Mouse (Mus musculus): ENCODE results near the gene Aif1. TPM values are rescaled to one million over a fixed set of nuclear protein-coding genes. Genes with fewer than 3 reads are reported as not detected.
"Not testable (repeated sequence)": the region's sequence is repeated elsewhere in the genome, so short reads cannot be mapped to it uniquely, and the experiment has no call there.

The Aif1 gene
- polyA plus RNA-seq, 1 experiment from 2014 or later = 7.4 TPM

GRCm38 (mm10) chr17:35132174-35132560 lies 43.7 kb downstream of the Aif1 start:
- Histone ChIP-seq H3K9me3 (no peaks in the 10 kb centered on the region), H3K27ac (replicated peaks) (no peak overlapping the region), H3K27me3 (no peaks in the 10 kb centered on the region), H3K36me3 (0 out of 2 replicates have a peak, but pooled peaks cover 5% of the 10 kb centered on the region), H3K4me1 (replicated peaks) (peaks cover 25% of the 10 kb centered on the region), H3K4me2 (no peak overlapping the region), H3K4me3 (no peak overlapping the region), H3K9ac (no peak overlapping the region)
- ATAC-seq (ENCODE audit: low FRiP score, low read depth) = no peak
- WGBS = 82% methylated on average over 3 of the region's 3 CpGs

- whole genome bisulfite sequencing = 82% methylated on average over 15 of the region's 15 CpGs
These were observed 44.2 kb downstream of the Aif1 start, which contains the start of gene Apom for GRCm38 (mm10) chr17:35131500-35132173. Apom (minus strand) TSS chr17:35132050.

GRCm38 (mm10) chr17:35131038-35131437 lies 44.8 kb downstream of the Aif1 start:
- Histone ChIP-seq H3K4me2 (no peak overlapping the region), H3K27ac (replicated peaks) (no peak overlapping the region), H3K4me1 (replicated peaks) (peaks cover 24% of the 10 kb centered on the region), H3K9ac (no peak overlapping the region), H3K36me3 (0 out of 2 replicates have a peak, but pooled peaks cover 5% of the 10 kb centered on the region), H3K9me3 (no peaks in the 10 kb centered on the region), H3K4me3 (no peak overlapping the region), H3K27me3 (no peaks in the 10 kb centered on the region)
- WGBS = 90% methylated on average over 8 of the region's 8 CpGs
- ATAC-seq (ENCODE audit: low FRiP score, low read depth) = no peak

More at GRCm38 (mm10) chr17:35131500-35132173, 44.2 kb downstream of the Aif1 start, which contains the start of gene Apom:
- ATAC-seq (ENCODE audit: low FRiP score, low read depth) = no peak
- Histone ChIP-seq H3K4me3 (no peak within 1 kb of the TSS), H3K36me3 (0 out of 2 replicates have a peak, but pooled peaks cover 5% of the 10 kb centered on the region), H3K27me3 (no peaks in the 10 kb centered on the region), H3K9me3 (no peaks in the 10 kb centered on the region), H3K4me2 (no peak within 1 kb of the TSS), H3K4me1 (replicated peaks) (peaks cover 25% of the 10 kb centered on the region), H3K27ac (replicated peaks) (no peak within 1 kb of the TSS), H3K9ac (no peak within 1 kb of the TSS)

- Histone ChIP-seq H3K4me1 (replicated peaks) (peaks cover 34% of the 10 kb centered on the region), H3K36me3 (peaks cover 10% of the 10 kb centered on the region), H3K9me3 (no peaks in the 10 kb centered on the region), H3K9ac (no peak overlapping the region), H3K4me2 (no peak overlapping the region), H3K27me3 (no peaks in the 10 kb centered on the region), H3K4me3 (no peak overlapping the region), H3K27ac (replicated peaks) (no peak overlapping the region)
- ATAC-seq (ENCODE audit: low FRiP score, low read depth) = no peak
- WGBS = 64% methylated on average over 11 of the region's 11 CpGs
These were observed 46.9 kb downstream of the Aif1 start for GRCm38 (mm10) chr17:35128996-35129395.

- ATAC-seq (ENCODE audit: low FRiP score, low read depth) = no peak
- 74% methylated on average over 13 of the region's 13 CpGs for WGBS
- Histone ChIP-seq H3K4me2 (peak overlapping the region; percentile 67), H3K36me3 (peaks cover 15% of the 10 kb centered on the region), H3K9ac (peak overlapping the region; percentile 60), H3K4me3 (peak overlapping the region; percentile 54), H3K27me3 (no peaks in the 10 kb centered on the region), H3K9me3 (no peaks in the 10 kb centered on the region), H3K4me1 (replicated peaks) (peaks cover 43% of the 10 kb centered on the region), H3K27ac (replicated peaks) (peak overlapping the region; percentile 72)
These were observed 48.9 kb downstream of the Aif1 start for GRCm38 (mm10) chr17:35127017-35127416.

- peak within 1 kb of the TSS; percentile 67 for H3K4me2 ChIP-seq
- H3K9me3 ChIP-seq = no peaks in the 10 kb centered on the region
- H3K27me3 ChIP-seq = no peaks in the 10 kb centered on the region
- peaks cover 44% of the 10 kb centered on the region for H3K4me1 ChIP-seq (replicated peaks)
- peak; percentile 49 for ATAC-seq (ENCODE audit: low FRiP score, low read depth)
- peak within 1 kb of the TSS; percentile 54 for H3K4me3 ChIP-seq
- peak within 1 kb of the TSS; percentile 60 for H3K9ac ChIP-seq
- H3K36me3 ChIP-seq = peaks cover 15% of the 10 kb centered on the region
- WGBS = under 1% methylated on average over 36 of the region's 36 CpGs
- peak within 1 kb of the TSS; percentile 72 for H3K27ac ChIP-seq (replicated peaks)
These were observed 49.7 kb downstream of the Aif1 start, which contains the start of gene D17H6S53E for GRCm38 (mm10) chr17:35126206-35126611. D17H6S53E (plus strand) TSS chr17:35126373.

GRCm38 (mm10) chr17:35125578-35125977 lies 50.3 kb downstream of the Aif1 start:
- H3K4me1 ChIP-seq (replicated peaks) = peaks cover 46% of the 10 kb centered on the region
- ATAC-seq (ENCODE audit: low FRiP score, low read depth) = no peak
- H3K9me3 ChIP-seq = no peaks in the 10 kb centered on the region
- peak overlapping the region; percentile 67 for H3K4me2 ChIP-seq
- H3K36me3 ChIP-seq = peaks cover 15% of the 10 kb centered on the region
- no peaks in the 10 kb centered on the region for H3K27me3 ChIP-seq
- peak overlapping the region; percentile 60 for H3K9ac ChIP-seq
- no peak overlapping the region for H3K27ac ChIP-seq (replicated peaks)
- H3K4me3 ChIP-seq = peak overlapping the region; percentile 54
- 40% methylated on average over 6 of the region's 6 CpGs for WGBS

- Histone ChIP-seq H3K4me1 (replicated peaks) (peaks cover 51% of the 10 kb centered on the region), H3K9ac (no peak overlapping the region), H3K27ac (replicated peaks) (no peak overlapping the region), H3K4me3 (no peak overlapping the region; the same call in 1 of the 2 replicates), H3K9me3 (no peaks in the 10 kb centered on the region), H3K4me2 (peak overlapping the region; percentile 67; the same call in 1 of the 2 replicates), H3K36me3 (peaks cover 15% of the 10 kb centered on the region), H3K27me3 (no peaks in the 10 kb centered on the region)
- no peak for ATAC-seq (ENCODE audit: low FRiP score, low read depth)
- WGBS = 86% methylated on average over 1 of the region's 1 CpGs
These were observed 50.8 kb downstream of the Aif1 start for GRCm38 (mm10) chr17:35125081-35125480.

- 91% methylated on average over 12 of the region's 12 CpGs for WGBS
- not testable (repeated sequence) for H3K4me2 ChIP-seq; ATAC-seq (ENCODE audit: low FRiP score, low read depth); H3K27ac ChIP-seq (replicated peaks); H3K9ac ChIP-seq; H3K4me3 ChIP-seq; H3K27me3 ChIP-seq; H3K9me3 ChIP-seq
- H3K36me3 ChIP-seq = peaks cover 13% of the 10 kb centered on the region
- peaks cover 57% of the 10 kb centered on the region for H3K4me1 ChIP-seq (replicated peaks)
These were observed 51.5 kb downstream of the Aif1 start for GRCm38 (mm10) chr17:35124261-35124896.

- not testable (repeated sequence) for ATAC-seq (ENCODE audit: low FRiP score, low read depth); H3K9me3 ChIP-seq; H3K27ac ChIP-seq (replicated peaks); H3K4me3 ChIP-seq; H3K9ac ChIP-seq; H3K4me2 ChIP-seq; H3K27me3 ChIP-seq
- Histone ChIP-seq H3K36me3 (peaks cover 22% of the 10 kb centered on the region), H3K4me1 (replicated peaks) (peaks cover 52% of the 10 kb centered on the region)
- WGBS = 93% methylated on average over 9 of the region's 9 CpGs
These were observed 52.6 kb downstream of the Aif1 start for GRCm38 (mm10) chr17:35123287-35123686.

GRCm38 (mm10) chr17:35121871-35122303 lies 54.0 kb downstream of the Aif1 start, which contains the start of gene Csnk2b:
Csnk2b (minus strand) TSS chr17:35122053.
- Histone ChIP-seq H3K36me3 (peaks cover 32% of the 10 kb centered on the region), H3K9ac (peak within 1 kb of the TSS; percentile 93), H3K4me3 (peak within 1 kb of the TSS; percentile 99), H3K4me2 (peak within 1 kb of the TSS; percentile 81), H3K27me3 (no peaks in the 10 kb centered on the region), H3K27ac (replicated peaks) (peak within 1 kb of the TSS; percentile 91), H3K4me1 (replicated peaks) (peaks cover 41% of the 10 kb centered on the region), H3K9me3 (no peaks in the 10 kb centered on the region)
- WGBS = under 1% methylated on average over 19 of the region's 19 CpGs
- ATAC-seq (ENCODE audit: low FRiP score, low read depth) = no peak
